Mouse (Mus musculus) midbrain, embryonic 16.5 days (tissue): Measurements from ENCODE around the gene Hist1h2bm. TPM values are rescaled to one million over a fixed set of nuclear protein-coding genes. Genes with fewer than 3 reads are reported as not detected.
A peak's percentile ranks its signal among the peaks of the same experiment; 100 is the strongest.
"Not testable (repeated sequence)": the region's sequence is repeated elsewhere in the genome, so short reads cannot be mapped to it uniquely, and the experiment has no call there.

Experiments
- ATAC-seq: fragments of 200-750 bp; cut with Nextera tagmentation; 2 replicates; pipeline ENCODE4 v1.8.0; 2017; ENCODE audit warnings: moderate TSS enrichment
- H3K27ac ChIP-seq: fragments of 300-500 bp; sonication (generic); 2 replicates; pipeline ENCODE4 v1.5.1; 2014; ENCODE audit warnings: mild to moderate bottlenecking, low read length, mixed read lengths
- H3K27me3 ChIP-seq: fragments of 300-500 bp; sonication (generic); 2 replicates; pipeline ENCODE4 v1.6.1; 2014; ENCODE audit warnings: low read depth, low read length, mixed read lengths; ENCODE audit not compliant: control insufficient read depth, insufficient read depth
- H3K36me3 ChIP-seq: fragments of 300-500 bp; sonication (generic); 2 replicates; pipeline ENCODE4 v1.6.1; 2014; ENCODE audit warnings: mild to moderate bottlenecking, low read length, moderate library complexity, mixed read lengths; ENCODE audit not compliant: control insufficient read depth, insufficient read depth
- H3K4me1 ChIP-seq: fragments of 300-500 bp; sonication (generic); 2 replicates; pipeline ENCODE4 v1.6.1; 2014; ENCODE audit warnings: mild to moderate bottlenecking, low read length, mixed read lengths; ENCODE audit not compliant: control insufficient read depth, insufficient read depth
- H3K4me2 ChIP-seq: fragments of 300-500 bp; sonication (generic); 2 replicates; pipeline ENCODE4 v1.6.1; 2014; ENCODE audit warnings: mild to moderate bottlenecking, low read length, mixed read lengths
- H3K4me3 ChIP-seq: fragments of 300-500 bp; sonication (generic); 2 replicates; pipeline ENCODE4 v1.5.1; 2014; ENCODE audit warnings: low read depth, mild to moderate bottlenecking, low read length, moderate library complexity, mixed read lengths
- H3K9ac ChIP-seq: fragments of 300-500 bp; sonication (generic); 2 replicates; pipeline ENCODE4 v1.6.1; 2014; ENCODE audit warnings: low read depth, low read length, mixed read lengths
- H3K9me3 ChIP-seq: fragments of 300-500 bp; sonication (generic); replicated peaks from 2 replicates; pipeline ENCODE4 v1.6.1; 2014; ENCODE audit warnings: mild to moderate bottlenecking, low read length, mixed read lengths; ENCODE audit not compliant: control insufficient read depth, poor library complexity, severe bottlenecking
- WGBS: fragments of 180-500 bp; shearing (Covaris S2); extraction: QIAGEN DNeasy Blood & Tissue Kit; methylation state at CpG from one replicate; pipeline ENCODE4 v1.1.7; 2014; 5-methylcytosine and 5-hydroxymethylcytosine counted together
- polyA plus RNA-seq: library from polyadenylated mRNA; unstranded; fragments of >200 nt; fragmentation: Nextera tagmentation; extraction: Ambion mirVana; gene quantifications from 2 replicates; pipeline ENCODE4 v1.2.1, GENCODE M21; 2015

The Hist1h2bm gene
- polyA plus RNA-seq, 1 experiment from 2014 or later, result 1.2 TPM

GRCm38 (mm10) chr13:21715131-21715863 is 6.5 kb upstream of the Hist1h2bm start:
- ATAC-seq, result 0 out of 2 replicates have a peak, but pooled peaks have one; percentile 1
- H3K9ac ChIP-seq, result peak overlapping the region; percentile 50

GRCm38 (mm10) chr13:21715864-21716539 is 5.8 kb upstream of the Hist1h2bm start, which contains the start of the genes Hist1h2bl and Hist1h2ai:
Gene Hist1h2bl, minus strand, starts transcription at chr13:21716143.
Gene Hist1h2ai, plus strand, starts transcription at chr13:21716422.
- Histone ChIP-seq H3K9ac (peak within 1 kb of the TSS; percentile 66), H3K27ac (peak within 1 kb of the TSS; percentile 91), H3K4me2 (peak within 1 kb of the TSS; percentile 95), H3K4me3 (peak within 1 kb of the TSS; percentile 49), H3K4me1 (peaks cover 29% of the 10 kb centered on the region)
- H3K27me3 ChIP-seq, H3K9me3 ChIP-seq, H3K36me3 ChIP-seq: not testable (repeated sequence)
- ATAC-seq, result peak; percentile 96
- under 1% methylated on average over 29 of the region's 50 CpGs for WGBS

More at GRCm38 (mm10) chr13:21715131-21715863, 6.5 kb upstream of the Hist1h2bm start:
- Histone ChIP-seq H3K9me3 (no peaks in the 10 kb centered on the region), H3K4me3 (peak overlapping the region; percentile 49), H3K27me3 (no peaks in the 10 kb centered on the region), H3K4me2 (peak overlapping the region; percentile 95), H3K27ac (no peak overlapping the region; the same call in 1 of the 2 replicates), H3K36me3 (no peaks in the 10 kb centered on the region), H3K4me1 (peaks cover 26% of the 10 kb centered on the region)
- WGBS, result under 1% methylated on average over 19 of the region's 22 CpGs

GRCm38 (mm10) chr13:21716540-21717391 is 5.1 kb upstream of the Hist1h2bm start:
- Histone ChIP-seq H3K27ac (peak overlapping the region; percentile 91), H3K4me2 (peak overlapping the region; percentile 95), H3K9ac (peak overlapping the region; percentile 66), H3K4me3 (peak overlapping the region; percentile 49), H3K4me1 (peaks cover 27% of the 10 kb centered on the region)
- not testable (repeated sequence) for H3K9me3 ChIP-seq, H3K27me3 ChIP-seq, H3K36me3 ChIP-seq
- 1% methylated on average over 9 of the region's 38 CpGs for WGBS
- peak; percentile 16 for ATAC-seq

GRCm38 (mm10) chr13:21717397-21718357 is 4.2 kb upstream of the Hist1h2bm start, which contains the start of gene Hist1h3h:
Gene Hist1h3h, plus strand, starts transcription at chr13:21717659.
- H3K4me2 ChIP-seq, result peak within 1 kb of the TSS; percentile 95
- peak; percentile 31 for ATAC-seq
- peak within 1 kb of the TSS; percentile 66 for H3K9ac ChIP-seq
- under 1% methylated on average over 27 of the region's 56 CpGs for WGBS
- peak within 1 kb of the TSS; percentile 91 for H3K27ac ChIP-seq
- H3K9me3 ChIP-seq, H3K27me3 ChIP-seq, H3K36me3 ChIP-seq: not testable (repeated sequence)
- H3K4me3 ChIP-seq, result peak within 1 kb of the TSS; percentile 49
- peaks cover 29% of the 10 kb centered on the region for H3K4me1 ChIP-seq

- H3K27me3 ChIP-seq, result no peaks in the 10 kb centered on the region
- ATAC-seq, result no peak
- 62% methylated on average over 4 of the region's 4 CpGs for WGBS
- peak overlapping the region; percentile 42 for H3K4me3 ChIP-seq
- no peaks in the 10 kb centered on the region for H3K36me3 ChIP-seq
- no peaks in the 10 kb centered on the region for H3K9me3 ChIP-seq
- H3K4me2 ChIP-seq, result peak overlapping the region; percentile 79
- H3K9ac ChIP-seq, result peak overlapping the region; percentile 63; the same call in 1 of the 2 replicates
- peaks cover 30% of the 10 kb centered on the region for H3K4me1 ChIP-seq
- H3K27ac ChIP-seq, result no peak overlapping the region
These were observed 3.3 kb upstream of the Hist1h2bm start for GRCm38 (mm10) chr13:21718381-21719080.

- 2% methylated on average over 17 of the region's 44 CpGs for whole genome bisulfite sequencing
These were observed 612 bp upstream of the Hist1h2bm start for GRCm38 (mm10) chr13:21721107-21721756.

GRCm38 (mm10) chr13:21722373-21722925 is 605 bp downstream of the Hist1h2bm start:
- Histone ChIP-seq H3K27me3 (no peaks in the 10 kb centered on the region), H3K4me2 (peak overlapping the region; percentile 67), H3K4me3 (peak overlapping the region; percentile 45), H3K9ac (peak overlapping the region; percentile 58), H3K27ac (peak overlapping the region; percentile 82), H3K4me1 (peaks cover 17% of the 10 kb centered on the region), H3K36me3 (no peaks in the 10 kb centered on the region), H3K9me3 (no peaks in the 10 kb centered on the region)
- peak; percentile 46 for ATAC-seq
- WGBS, result 2% methylated on average over 11 of the region's 11 CpGs

More at GRCm38 (mm10) chr13:21721107-21721756, 612 bp upstream of the Hist1h2bm start:
- not testable (repeated sequence) for H3K27me3 ChIP-seq, H3K9ac ChIP-seq, ATAC-seq, H3K36me3 ChIP-seq, H3K9me3 ChIP-seq
- peak overlapping the region; percentile 69 for H3K27ac ChIP-seq
- H3K4me2 ChIP-seq, result peak overlapping the region; percentile 67
- H3K4me3 ChIP-seq, result peak overlapping the region; percentile 45
- peaks cover 22% of the 10 kb centered on the region for H3K4me1 ChIP-seq
